Mouse (Mus musculus): ENCODE results near the gene Tars.

Tars gene

DNA sequence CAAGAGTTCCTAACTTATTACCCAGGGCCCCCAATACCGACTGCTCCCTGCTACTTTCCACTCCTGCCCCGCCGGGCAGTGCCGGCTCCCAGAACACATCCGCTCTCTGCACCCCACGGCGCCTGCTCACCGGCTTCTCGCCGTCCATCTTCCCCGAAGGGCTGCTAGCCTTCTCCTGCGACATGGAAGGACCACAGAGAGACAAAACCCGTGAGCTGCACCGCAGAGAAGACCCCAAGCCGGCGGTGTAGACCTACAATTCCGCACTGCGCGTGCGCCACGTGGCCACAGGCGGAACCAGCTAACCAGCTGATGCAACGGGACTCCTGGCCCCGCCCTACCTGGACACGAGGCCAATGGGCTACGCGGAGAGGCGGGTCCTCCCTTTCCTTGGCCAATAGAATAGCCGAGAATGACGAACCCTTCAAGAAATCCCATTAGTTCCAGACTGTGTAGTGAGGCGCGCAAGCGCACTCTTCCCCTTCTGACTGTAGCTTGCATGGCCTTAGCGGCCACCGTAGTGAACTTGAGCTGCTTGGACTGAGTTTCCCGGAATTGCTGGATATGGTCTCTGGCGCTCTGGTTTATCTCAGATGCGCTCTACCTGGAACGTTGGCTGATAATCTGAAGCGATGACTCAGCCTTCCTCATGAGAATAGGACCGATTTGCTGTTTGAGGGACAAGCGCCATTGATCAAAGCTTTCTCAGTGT is at the start of gene Tars:
Tars (minus strand) TSS at position 310 of the 712 bp plus-strand sequence.
- peak; percentile 98 for DNase-seq (ENCODE audit: low read depth, low spot score)

DNA sequence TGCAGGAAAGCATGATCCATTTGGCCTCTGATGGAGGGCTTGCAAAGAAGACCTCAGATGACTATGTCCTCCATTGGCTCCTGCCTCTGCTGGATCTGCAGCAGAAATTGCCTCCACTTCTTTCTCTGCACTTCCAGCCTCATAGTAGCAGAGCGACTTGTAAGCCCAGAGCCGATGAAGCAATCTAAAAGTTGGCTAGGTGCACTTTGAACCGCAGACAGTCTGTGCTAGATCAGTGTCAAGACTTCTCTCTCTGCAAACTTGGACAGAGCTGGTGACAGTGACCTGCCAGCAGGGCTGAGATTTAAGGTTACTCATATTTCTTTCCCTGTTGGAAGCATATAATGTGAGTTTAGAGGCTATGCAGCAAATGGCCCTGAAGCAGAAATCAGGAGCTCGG is 37.9 kb upstream of the Tars start:
- DNase-seq (ENCODE audit: low read depth, low spot score), result no peak

DNA sequence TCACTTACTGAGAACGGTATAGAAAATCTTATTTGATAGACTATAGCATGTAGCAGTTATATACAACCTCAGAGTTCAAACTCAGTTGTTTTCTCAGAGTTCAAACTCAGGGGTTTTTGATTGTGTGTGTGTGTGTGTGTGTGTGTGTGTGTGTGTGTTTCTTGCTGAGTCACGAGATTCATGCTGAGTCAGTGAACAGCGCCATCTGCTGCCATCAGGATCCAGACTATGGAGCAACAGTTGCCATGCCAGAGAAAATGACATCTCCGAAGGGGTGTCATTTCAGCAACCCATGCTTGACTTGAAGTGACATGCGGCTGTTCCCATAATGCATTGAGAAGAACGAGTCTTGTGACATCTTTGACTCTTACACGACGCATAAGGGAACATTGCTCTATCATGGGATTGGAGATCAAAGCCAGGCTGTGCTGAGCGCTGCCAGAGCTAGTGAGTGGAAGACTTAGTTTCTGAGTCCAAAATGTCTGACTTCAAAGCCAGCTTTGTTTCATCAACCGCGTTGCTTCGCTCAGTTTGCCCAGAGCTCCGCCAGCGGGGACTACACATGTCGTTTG is 37.3 kb upstream of the Tars start:
- DNase-seq (ENCODE audit: low read depth, low spot score), result no peak

GRCm38 (mm10) chr15:11426899-11427298 is 27.4 kb upstream of the Tars start:
- DNase-seq (ENCODE audit: low read depth, low spot score), result no peak

DNA sequence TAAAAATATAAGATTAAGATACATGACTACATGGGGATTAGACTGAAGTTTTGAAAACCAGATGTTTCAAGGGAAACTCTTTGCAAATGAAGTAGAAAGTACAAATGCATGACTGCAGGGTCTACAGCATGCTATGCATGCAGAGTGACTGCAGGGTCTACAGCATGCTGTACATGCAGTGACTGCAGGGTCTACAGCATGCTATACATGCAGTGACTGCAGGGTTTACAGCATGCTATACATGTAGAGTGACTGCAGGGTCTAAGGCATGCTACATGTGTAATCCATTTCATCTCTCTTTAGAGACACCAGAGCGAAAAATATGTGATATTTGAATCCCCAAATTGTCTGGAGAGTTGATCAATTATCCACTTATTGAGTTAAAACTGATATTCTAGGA is 14.0 kb upstream of the Tars start:
- DNase-seq (ENCODE audit: low read depth, low spot score), result no peak

- DNase-seq (ENCODE audit: low read depth, low spot score), result no peak
These were observed 13.1 kb upstream of the Tars start for GRCm38 (mm10) chr15:11412542-11412941.

- DNase-seq (ENCODE audit: low read depth, low spot score), result no peak
These were observed 12.4 kb upstream of the Tars start for GRCm38 (mm10) chr15:11411846-11412245.

- peak; percentile 18 for DNase-seq (ENCODE audit: low read depth, low spot score)
These were observed 8.8 kb upstream of the Tars start for GRCm38 (mm10) chr15:11408155-11408826.

DNA sequence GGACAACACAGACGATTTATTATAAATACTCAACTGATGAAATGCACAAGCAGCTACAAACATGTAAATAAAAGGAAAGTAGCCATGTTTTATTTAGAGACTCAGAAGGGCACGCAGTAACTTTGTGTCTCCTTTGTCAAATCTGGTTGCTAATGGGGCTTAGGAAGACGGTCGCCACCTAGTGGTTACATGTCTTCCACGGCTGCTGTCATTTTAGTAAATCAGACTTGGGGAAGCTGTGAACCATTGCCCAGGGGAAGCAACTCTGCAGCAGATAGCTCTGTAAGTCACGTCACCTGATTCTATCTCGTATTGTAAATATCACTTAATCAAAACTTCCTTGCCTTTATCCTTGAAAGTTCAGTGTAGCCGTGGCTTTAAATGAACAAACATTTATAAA is 7.9 kb upstream of the Tars start:
- peak; percentile 44 for DNase-seq (ENCODE audit: low read depth, low spot score)

DNA sequence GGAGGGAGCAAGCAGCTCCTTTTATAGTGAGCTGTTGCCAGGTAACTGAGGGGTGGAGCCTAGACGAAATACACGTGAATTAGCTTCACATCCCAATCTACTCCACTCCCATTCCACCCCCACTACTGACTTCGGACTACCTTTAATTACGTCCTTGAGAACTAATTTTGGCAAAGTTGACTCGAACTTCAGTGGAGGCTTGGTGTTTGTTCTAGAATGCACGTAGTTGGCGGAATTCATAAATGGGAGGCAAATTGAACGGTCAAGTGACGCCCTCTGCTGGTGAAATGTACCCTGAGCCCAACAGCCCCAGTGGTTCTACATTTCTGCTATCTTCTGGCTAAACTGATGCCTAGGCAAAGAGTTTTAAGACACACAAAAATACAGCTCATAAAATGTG is 7.3 kb upstream of the Tars start:
- no peak for DNase-seq (ENCODE audit: low read depth, low spot score)

DNA sequence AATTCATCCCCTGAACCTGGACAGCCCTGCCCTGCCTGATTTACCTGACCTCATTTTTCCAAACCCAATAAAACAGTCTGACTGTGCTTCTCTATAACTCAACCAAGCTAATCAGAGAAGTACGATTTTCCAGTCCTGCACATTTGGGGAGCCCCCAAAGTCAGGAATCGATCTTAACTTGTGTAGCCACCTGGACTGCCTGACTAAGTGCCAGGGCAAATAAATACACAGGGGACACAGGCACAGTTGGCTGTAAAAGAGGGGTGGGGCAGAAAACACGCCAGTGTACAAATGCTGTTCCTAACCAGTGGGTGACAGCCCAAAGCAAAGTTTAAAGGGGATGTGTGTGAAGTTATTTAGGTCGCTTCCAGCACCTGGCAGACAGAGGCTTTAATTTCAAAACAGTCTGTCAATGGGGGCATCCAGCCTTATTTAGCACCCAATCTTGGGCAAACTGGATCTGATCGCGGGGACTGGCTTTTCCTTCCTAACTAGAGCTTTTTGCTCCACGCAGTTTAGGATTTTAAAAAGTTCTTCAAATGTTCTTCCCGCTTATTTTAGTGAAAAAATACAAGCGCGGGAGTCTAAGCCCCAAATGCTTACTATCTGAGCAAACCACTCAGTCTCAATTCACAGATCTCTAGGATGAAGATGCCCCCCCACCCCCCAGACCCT is 652 bp downstream of the Tars start:
- no peak for DNase-seq (ENCODE audit: low read depth, low spot score)

DNA sequence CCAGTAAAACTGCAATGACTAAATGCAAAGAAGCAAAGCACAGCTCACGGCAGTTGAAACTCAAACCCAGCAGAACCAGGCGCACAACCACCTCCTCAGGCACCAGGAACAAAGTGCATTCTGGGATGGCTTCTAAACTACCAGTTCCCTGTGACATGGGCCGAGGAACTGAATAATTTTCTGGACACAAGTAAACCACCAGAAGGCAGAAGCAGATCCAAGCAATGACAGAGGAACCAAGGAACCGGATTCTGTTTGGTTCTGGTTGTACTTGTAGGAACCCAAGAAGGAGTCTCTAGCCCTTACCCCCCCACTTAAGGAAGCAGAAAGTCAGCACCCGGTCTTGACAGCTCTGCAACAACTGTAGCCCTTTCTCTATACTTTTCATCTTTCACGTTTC is 3.0 kb downstream of the Tars start:
- DNase-seq (ENCODE audit: low read depth, low spot score), result no peak

GRCm38 (mm10) chr15:11392903-11393302 is 6.6 kb downstream of the Tars start:
- DNase-seq (ENCODE audit: low read depth, low spot score), result no peak

- DNase-seq (ENCODE audit: low read depth, low spot score), result no peak
These were observed 15.7 kb downstream of the Tars start for GRCm38 (mm10) chr15:11383796-11384195.

- no peak for DNase-seq (ENCODE audit: low read depth, low spot score)
These were observed 16.9 kb downstream of the Tars start for GRCm38 (mm10) chr15:11382585-11382984.

GRCm38 (mm10) chr15:11380616-11381015 is 18.8 kb downstream of the Tars start:
- DNase-seq (ENCODE audit: low read depth, low spot score), result no peak

- peak; percentile 28 for DNase-seq (ENCODE audit: low read depth, low spot score)
These were observed 19.4 kb downstream of the Tars start for GRCm38 (mm10) chr15:11380087-11380530.

DNA sequence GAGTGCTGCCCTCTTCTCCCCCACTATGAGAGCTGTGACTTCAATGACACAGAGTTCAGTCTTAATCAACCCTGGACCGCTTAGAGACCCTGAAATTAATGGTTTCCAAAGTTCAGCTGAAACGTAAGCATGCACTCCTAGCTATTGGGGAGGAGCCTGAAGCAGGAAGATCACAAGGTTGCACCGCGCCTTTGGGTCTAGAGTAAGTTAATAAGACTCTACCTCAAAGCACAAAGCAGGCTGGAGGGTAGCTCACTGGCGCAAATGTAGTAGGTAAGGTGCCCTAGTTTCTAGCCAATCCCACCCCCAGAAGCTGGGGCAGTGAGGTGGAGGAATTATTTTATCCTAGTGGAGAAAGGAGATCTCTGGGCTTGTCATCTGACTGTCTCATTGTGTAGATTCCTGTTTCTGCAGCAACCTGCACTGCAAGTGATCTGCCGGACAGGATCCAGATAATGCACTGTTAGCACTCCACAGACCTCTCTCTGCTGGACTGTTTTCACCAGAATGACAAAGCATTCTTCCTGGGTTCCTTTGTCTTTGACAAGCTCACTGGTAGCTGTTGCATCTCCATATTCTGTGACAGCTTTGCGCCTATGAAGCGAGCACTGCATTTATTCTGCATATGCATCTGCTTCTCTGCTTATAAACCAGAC is 19.9 kb downstream of the Tars start:
- no peak for DNase-seq (ENCODE audit: low read depth, low spot score)

DNA sequence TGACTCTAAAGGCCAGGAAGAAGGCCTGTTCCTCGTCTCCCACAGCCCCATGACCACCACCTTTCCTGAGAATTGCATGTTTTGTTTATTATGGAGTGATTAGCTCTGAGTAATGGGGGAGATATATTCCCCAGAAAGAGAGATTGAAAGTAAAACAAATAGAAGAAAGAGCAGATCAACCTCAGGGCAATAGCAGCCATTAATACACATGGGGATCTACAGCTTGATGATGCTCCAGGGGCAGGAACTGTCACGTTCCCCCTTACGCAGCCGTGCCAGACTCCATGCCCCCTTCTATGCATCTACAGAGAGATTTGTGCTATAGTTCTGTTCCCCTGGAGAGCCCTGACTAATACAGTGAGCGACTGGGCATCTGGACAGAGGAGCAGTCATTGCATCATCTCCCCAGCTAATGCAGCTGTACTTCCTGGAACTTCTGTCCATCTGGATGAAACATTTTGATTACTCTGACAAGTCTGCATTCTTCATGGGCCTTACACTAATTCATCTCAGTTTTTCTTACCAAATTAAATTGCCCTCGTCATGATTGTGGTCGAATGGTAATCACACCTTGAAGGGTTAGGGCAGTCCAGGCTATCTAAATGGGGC is 28.9 kb downstream of the Tars start:
- DNase-seq (ENCODE audit: low read depth, low spot score), result no peak

DNA sequence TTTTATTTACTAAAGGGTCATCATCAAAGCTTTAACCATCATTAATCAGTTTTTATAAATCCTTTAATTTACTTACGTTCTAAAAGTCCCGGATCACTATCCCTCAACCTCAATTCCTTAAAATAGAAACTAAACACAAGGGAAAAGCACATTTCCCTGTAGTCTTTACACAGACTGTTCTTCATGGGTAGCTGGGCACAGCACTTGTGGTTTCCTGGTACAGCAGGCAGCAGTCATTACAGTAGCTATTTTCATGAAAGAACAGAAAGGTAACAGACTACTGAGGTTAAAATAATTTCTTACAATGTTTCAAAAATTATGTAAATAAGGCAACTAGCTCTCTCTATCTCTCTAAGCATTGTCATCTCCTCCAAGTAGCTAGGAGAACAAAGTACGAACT is 29.9 kb downstream of the Tars start:
- no peak for DNase-seq (ENCODE audit: low read depth, low spot score)

- no peak for DNase-seq (ENCODE audit: low read depth, low spot score)
These were observed 34.7 kb downstream of the Tars start for GRCm38 (mm10) chr15:11364795-11365194.

Data from retina, adult 2 months (tissue).